Mouse (Mus musculus) hindbrain, embryonic 10.5 days (tissue): ENCODE results near the gene Nol4l. TPM values are rescaled to one million over a fixed set of nuclear protein-coding genes. Genes with fewer than 3 reads are reported as not detected.

Experiments used
- DNase-seq: peaks from one replicate; pipeline ENCODE4 v3.0.0-alpha.2; 2017; ENCODE audit warnings: low spot score
- H3K27ac ChIP-seq: fragments of 300-500 bp; sonication (generic); 2 replicates; pipeline ENCODE4 v1.5.1; 2016; ENCODE audit warnings: mild to moderate bottlenecking, moderate library complexity
- H3K27me3 ChIP-seq: fragments of 300-500 bp; sonication (generic); 2 replicates; pipeline ENCODE4 v1.6.1; 2016; ENCODE audit warnings: mild to moderate bottlenecking; ENCODE audit not compliant: poor library complexity, insufficient read depth, severe bottlenecking
- H3K36me3 ChIP-seq: fragments of 300-500 bp; sonication (generic); 2 replicates; pipeline ENCODE4 v1.6.1; 2016; ENCODE audit warnings: mild to moderate bottlenecking, moderate library complexity
- H3K4me1 ChIP-seq: fragments of 300-500 bp; sonication (generic); replicated peaks from 2 replicates; pipeline ENCODE4 v1.6.1; 2016; ENCODE audit warnings: mild to moderate bottlenecking
- H3K4me3 ChIP-seq: fragments of 300-500 bp; sonication (generic); 2 replicates; pipeline ENCODE4 v1.5.1; 2016; ENCODE audit warnings: mild to moderate bottlenecking, moderate library complexity
- H3K9me3 ChIP-seq: fragments of 300-500 bp; sonication (generic); 2 replicates; pipeline ENCODE4 v1.6.1; 2016; ENCODE audit warnings: mild to moderate bottlenecking, moderate library complexity
- WGBS: fragments of 180-500 bp; shearing (Covaris S2); methylation state at CpG from one replicate; pipeline ENCODE4 v1.1.7; 2016; 5-methylcytosine and 5-hydroxymethylcytosine counted together
- polyA plus RNA-seq: library from polyadenylated mRNA; unstranded; fragments of >200 nt; fragmentation: Nextera tagmentation; extraction: Ambion mirVana; gene quantifications from 2 replicates; pipeline ENCODE4 v1.2.1, GENCODE M21; 2016

Gene Nol4l
- polyA plus RNA-seq, 1 experiment from 2014 or later: 23.3 TPM

DNA sequence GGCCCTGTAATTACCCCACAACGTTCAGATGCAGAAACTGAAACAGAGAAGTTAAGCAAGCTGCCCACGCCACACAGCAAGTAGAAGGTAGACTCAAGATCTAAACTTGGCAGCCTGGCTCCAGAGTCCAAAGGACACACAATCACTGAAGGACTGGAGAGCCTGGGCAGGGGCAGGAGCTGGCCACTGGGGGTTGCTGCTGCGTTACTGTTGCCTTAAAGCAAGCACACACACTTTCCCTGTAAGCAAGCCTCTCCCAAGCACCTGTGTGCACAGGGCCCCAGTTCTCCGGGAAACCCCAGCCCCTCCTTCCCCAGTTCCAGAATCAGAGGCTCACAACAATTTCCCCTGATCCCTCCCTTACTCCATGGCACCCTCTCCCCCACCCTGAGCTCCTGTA is 12.8 kb downstream of the Nol4l start:
- DNase-seq: no peak
- WGBS: 53% methylated on average over 4 of the region's 4 CpGs
- H3K36me3 ChIP-seq: no peaks in the 10 kb centered on the region
- H3K4me3 ChIP-seq: no peak overlapping the region
- peaks cover 66% of the 10 kb centered on the region for H3K4me1 ChIP-seq
- H3K27me3 ChIP-seq: peaks cover 22% of the 10 kb centered on the region; the same call in 1 of the 2 replicates
- H3K27ac ChIP-seq: peak overlapping the region; percentile 56; the same call in 1 of the 2 replicates
- H3K9me3 ChIP-seq: no peaks in the 10 kb centered on the region

DNA sequence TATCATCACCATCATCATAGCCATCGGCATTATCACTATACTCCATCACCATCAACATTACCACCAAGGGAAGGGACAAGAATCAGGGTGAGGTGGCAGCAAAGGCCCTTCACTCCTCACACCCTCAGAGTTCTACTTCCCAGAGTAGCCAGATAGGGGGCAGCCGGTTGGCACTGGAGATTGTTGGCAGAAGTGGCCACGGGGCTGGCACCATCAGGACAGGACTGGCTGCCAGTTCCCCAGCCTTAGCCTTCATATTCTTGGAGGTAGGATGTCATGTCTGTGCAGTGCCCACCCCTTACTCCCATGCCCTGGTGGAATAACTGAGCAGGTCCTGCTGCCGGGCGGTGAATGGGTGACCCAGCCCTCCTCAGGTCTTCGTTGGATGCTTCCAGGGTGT is 14.2 kb downstream of the Nol4l start:
- no peak overlapping the region for H3K4me3 ChIP-seq
- H3K27me3 ChIP-seq: peaks cover 27% of the 10 kb centered on the region
- H3K27ac ChIP-seq: no peak overlapping the region
- H3K9me3 ChIP-seq: no peaks in the 10 kb centered on the region
- DNase-seq: no peak
- 89% methylated on average over 6 of the region's 6 CpGs for WGBS
- H3K36me3 ChIP-seq: no peaks in the 10 kb centered on the region
- H3K4me1 ChIP-seq: peaks cover 60% of the 10 kb centered on the region

DNA sequence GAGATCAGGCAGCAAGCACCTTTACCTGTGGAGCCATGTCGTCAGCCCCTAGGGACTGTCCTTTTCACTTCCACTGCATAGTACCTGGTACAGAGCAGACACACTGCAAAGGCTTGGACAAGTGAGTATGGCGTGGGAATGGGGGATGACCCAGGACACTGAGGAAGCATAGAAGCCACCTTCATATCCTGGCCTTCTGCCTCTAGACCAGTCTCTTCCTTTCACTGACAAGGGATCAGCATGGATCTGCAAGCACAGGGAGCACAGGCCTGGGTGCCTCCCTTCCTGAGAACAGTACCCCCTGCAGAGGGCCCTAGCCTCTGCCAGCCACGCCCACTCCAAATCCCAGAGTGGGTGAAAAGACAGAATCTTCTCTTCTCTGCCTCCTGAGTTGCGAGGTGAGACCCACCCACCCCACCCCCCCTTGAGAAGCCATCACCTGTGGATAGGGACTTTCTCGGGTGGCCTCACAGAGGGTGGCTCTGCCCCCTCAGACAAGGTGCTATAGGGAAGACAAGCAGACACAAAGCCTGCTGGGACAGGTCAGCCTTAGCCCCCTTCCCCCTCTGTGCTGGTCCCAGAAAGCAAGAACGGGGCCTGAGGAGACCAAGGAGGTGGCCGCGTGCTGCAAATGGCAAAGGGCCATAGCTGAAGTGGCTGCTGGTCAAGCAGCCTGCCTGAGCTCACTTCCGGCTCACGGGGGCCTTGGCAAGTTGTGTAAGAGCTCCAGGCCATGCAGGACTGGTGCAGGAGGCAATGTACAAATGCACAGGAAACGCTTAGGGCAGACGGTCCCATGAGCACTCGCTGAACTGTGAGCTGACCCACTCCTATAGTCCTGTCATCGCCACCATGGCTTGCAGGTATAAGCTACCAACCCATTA is 15.0 kb downstream of the Nol4l start:
- WGBS: 79% methylated on average over 14 of the region's 14 CpGs
- no peaks in the 10 kb centered on the region for H3K9me3 ChIP-seq
- no peak for DNase-seq
- no peaks in the 10 kb centered on the region for H3K36me3 ChIP-seq
- H3K4me1 ChIP-seq: peaks cover 60% of the 10 kb centered on the region
- no peak overlapping the region for H3K27ac ChIP-seq
- peaks cover 34% of the 10 kb centered on the region for H3K27me3 ChIP-seq
- H3K4me3 ChIP-seq: no peak overlapping the region

DNA sequence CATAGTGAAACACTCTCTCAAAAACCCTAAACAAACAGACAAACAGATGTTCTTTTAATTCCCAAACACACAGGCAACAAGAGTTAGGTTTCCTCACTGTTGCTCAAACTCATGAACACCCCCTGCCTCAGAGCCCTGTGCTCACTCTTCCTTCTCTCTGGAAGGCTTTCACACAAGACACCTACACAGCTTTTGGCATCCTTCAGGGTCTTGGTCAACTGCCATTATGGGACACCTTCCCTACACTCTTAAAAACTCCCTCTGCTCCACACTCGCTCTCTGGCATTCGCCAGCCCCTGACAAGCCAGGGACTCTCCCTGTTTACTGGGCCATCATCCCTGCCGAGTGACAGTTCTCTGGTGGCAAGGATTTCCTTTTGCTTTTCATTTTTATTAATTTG is 15.8 kb downstream of the Nol4l start:
- H3K27me3 ChIP-seq: peaks cover 38% of the 10 kb centered on the region
- no peaks in the 10 kb centered on the region for H3K36me3 ChIP-seq
- H3K4me1 ChIP-seq: peaks cover 62% of the 10 kb centered on the region
- H3K4me3 ChIP-seq: no peak overlapping the region
- no peaks in the 10 kb centered on the region for H3K9me3 ChIP-seq
- no peak for DNase-seq
- 88% methylated on average over 3 of the region's 3 CpGs for WGBS
- no peak overlapping the region for H3K27ac ChIP-seq

DNA sequence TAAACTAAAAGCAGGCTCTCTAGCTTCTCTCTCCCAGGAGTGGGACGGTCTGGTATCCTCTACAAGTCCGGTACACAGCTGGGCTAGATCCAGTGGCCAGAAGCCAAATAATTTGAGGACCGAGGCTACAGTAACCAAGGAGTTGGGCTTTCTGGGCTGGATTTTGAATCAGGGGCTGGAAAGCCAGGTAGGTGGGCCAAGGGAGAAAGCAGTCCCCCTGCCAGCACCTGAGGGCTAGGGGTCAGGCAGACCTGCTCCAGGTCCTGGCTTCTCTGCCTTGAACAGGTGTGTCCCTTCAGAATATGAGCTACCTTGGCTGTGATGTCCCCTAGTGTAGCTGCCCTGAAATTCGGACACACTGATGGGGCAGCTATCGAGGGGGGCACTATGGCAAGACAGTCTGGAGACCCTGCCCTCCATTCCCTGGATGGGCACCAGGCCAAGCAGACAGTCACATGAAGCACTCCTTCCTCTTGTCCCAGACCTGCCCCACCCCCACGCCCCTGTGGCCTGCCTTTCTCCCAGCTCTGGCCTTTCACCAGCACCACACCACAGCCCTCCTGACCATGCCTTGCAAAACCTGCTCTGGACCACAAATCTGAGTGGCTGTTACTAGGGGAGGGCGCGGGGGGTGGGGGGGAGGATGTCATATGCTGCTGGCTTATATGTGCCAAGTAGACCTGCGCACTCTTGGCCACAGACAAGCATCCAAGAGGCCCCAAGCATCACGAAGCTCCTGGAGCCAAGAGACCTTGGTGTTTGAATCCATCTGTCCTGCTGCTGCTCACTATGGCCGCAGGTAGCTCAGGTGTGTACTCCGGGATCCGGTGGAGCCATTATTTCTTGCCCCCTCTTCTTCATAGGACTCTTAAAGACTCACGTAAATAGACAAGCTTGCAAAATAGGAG is 17.1 kb downstream of the Nol4l start:
- Histone ChIP-seq H3K4me1 (peaks cover 68% of the 10 kb centered on the region), H3K9me3 (no peaks in the 10 kb centered on the region), H3K27me3 (peaks cover 43% of the 10 kb centered on the region), H3K4me3 (no peak overlapping the region), H3K36me3 (no peaks in the 10 kb centered on the region), H3K27ac (peak overlapping the region; percentile 26; the same call in 1 of the 2 replicates)
- DNase-seq: no peak
- WGBS: 83% methylated on average over 14 of the region's 14 CpGs

DNA sequence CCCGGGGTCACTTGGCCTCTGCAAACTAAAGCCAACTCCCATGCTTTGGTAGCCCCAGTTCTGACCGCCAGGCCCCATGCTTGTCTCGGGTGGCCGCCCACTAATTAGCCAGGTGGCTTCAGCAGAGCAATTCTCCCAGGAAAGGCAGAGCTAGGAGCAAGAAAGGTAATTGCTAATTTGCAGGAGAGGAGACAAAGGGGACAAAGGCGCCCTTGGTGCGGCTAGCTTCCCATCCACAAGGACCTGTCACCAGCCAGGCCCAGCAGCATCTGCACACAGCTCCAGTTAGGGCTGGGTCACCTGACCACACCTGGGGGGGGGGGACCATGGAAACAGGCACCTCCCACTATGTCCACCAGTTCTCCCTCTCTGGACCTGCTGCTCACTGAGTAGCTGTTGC is 18.2 kb downstream of the Nol4l start:
- no peak overlapping the region for H3K4me3 ChIP-seq
- DNase-seq: no peak
- H3K27ac ChIP-seq: peak overlapping the region; percentile 26; the same call in 1 of the 2 replicates
- no peaks in the 10 kb centered on the region for H3K36me3 ChIP-seq
- H3K27me3 ChIP-seq: peaks cover 43% of the 10 kb centered on the region
- no peaks in the 10 kb centered on the region for H3K9me3 ChIP-seq
- peaks cover 59% of the 10 kb centered on the region for H3K4me1 ChIP-seq
- WGBS: 52% methylated on average over 6 of the region's 6 CpGs

DNA sequence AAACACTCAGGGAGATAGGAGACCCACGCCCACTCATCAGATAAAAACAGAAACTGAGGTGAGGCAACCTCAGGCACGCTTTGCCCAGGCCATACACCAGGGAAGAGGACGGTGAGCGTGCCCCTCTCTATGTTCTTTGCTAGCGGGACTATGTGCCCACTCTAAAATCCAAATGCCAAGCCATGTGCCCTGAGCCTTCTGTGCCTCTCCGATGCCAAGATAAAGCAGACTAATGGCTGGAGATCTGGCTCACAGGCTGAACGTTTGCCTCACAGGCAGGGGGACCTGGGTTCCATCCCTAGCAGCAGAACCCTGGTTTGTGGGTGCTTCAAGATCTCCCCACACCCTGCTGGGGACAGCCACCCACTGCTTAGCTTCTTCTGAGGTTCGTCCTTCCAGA is 19.6 kb downstream of the Nol4l start:
- no peak for DNase-seq
- WGBS: 85% methylated on average over 8 of the region's 8 CpGs
- Histone ChIP-seq H3K27ac (peak overlapping the region; percentile 84), H3K9me3 (no peaks in the 10 kb centered on the region), H3K36me3 (no peaks in the 10 kb centered on the region), H3K4me1 (peaks cover 56% of the 10 kb centered on the region), H3K4me3 (no peak overlapping the region), H3K27me3 (peaks cover 38% of the 10 kb centered on the region)

DNA sequence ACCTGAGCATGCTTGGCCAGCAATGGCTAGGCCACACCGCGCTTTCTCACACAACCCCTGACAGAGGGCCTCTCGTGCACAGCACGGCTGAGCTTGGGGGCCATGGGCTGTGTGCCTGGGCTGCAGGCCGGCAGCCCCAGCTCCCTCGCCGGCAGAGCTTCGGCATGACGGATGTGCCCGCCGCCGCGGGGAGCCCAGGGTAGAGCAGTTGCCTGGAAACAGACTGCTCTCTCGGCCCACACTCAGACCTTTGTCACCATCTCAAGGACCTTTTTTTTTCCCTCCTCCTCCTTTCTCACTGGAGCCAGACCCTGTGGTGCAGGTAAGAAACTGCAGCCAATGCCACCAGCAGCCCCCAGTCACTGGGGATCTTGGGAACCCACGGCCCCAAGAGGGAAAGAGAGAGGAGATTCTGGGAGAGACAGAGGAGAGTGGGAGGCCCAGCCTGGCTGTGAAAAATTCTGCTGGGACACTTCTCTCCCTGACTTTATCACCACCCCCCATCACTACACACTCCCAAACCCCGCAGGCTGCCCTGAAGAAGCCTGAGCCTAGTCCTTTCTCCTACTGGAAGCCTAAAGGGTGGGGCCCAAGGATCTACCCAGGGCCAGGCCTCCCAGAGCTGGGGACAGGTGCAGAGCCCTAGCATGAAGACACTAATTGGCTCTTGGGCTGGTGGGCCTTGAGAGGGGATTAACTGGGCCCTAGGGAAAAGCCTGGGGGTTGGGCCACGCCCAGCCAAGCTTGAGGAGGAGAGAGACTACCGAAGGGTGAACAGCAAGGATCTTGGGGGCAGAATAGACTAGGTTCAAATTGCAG is 20.4 kb downstream of the Nol4l start:
- peak; percentile 64 for DNase-seq
- peaks cover 56% of the 10 kb centered on the region for H3K4me1 ChIP-seq
- H3K4me3 ChIP-seq: peak overlapping the region; percentile 12
- peaks cover 38% of the 10 kb centered on the region for H3K27me3 ChIP-seq
- WGBS: 9% methylated on average over 18 of the region's 18 CpGs
- H3K27ac ChIP-seq: peak overlapping the region; percentile 84
- H3K36me3 ChIP-seq: no peaks in the 10 kb centered on the region
- no peaks in the 10 kb centered on the region for H3K9me3 ChIP-seq

DNA sequence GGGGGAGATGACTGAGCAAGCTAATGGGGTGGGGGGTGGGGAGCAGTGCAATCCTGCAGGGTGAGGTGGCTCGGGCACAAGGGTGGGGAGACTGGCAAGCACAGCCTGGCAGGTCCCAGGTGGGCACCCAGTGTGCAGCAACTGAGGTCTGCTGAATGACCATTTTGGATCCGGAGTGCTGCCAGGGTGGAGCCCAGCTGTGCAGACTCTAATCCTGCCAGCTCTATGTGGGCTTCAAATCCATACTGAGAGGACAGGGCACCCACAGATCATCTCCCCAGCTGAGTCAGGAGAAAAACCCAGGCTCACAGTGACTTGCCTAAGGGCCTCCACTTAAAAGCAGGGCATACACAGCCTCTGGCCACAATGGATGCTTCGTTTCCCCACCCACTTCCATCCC is 21.4 kb downstream of the Nol4l start:
- peak overlapping the region; percentile 71 for H3K27ac ChIP-seq
- WGBS: 67% methylated on average over 3 of the region's 3 CpGs
- no peak overlapping the region for H3K4me3 ChIP-seq
- H3K36me3 ChIP-seq: no peaks in the 10 kb centered on the region
- H3K4me1 ChIP-seq: peaks cover 56% of the 10 kb centered on the region
- no peaks in the 10 kb centered on the region for H3K9me3 ChIP-seq
- no peak for DNase-seq
- H3K27me3 ChIP-seq: peaks cover 38% of the 10 kb centered on the region

DNA sequence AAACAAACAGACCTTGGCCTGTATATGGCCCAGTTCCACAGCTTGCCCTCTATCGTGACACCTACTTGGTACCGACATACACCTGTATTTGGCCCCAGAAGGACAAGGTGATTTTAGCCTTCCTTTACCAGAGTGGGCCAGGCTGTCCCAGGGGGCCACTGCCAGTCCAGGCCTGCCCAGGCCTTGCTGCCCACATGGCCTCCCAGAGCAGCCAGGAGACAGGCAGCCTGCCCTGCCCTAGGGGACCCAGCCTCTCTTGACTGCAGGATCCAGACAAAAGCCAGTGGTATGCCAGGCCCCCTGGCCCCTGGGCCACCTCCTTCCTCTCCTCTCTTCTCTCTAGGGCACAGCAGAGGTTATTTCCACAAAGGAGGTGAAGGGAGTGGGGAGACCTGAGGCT is 21.8 kb downstream of the Nol4l start:
- 92% methylated on average over 2 of the region's 2 CpGs for WGBS
- peak overlapping the region; percentile 71 for H3K27ac ChIP-seq

DNA sequence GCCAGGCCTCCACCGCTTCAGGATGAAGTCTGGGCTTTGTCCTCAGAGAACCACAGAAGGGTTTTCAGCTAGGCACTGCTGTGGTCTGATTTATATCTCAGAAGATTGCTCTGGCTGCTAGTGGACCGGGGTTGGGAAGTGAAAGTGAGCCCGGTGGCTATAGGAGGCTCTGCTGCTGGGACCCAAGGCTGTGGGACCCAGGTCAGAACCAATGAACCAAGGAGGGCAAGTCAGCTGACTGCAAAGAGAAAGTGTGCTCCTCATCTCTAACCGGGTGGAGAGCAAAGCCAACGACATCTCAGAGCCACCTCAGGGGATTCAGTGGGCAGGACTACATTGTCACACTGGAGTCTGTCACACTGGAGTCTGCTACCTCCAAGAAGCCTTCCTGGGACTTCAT is 23.4 kb downstream of the Nol4l start:
- whole genome bisulfite sequencing: 84% methylated on average over 5 of the region's 5 CpGs
- no peaks in the 10 kb centered on the region for H3K9me3 ChIP-seq
- peaks cover 42% of the 10 kb centered on the region for H3K4me1 ChIP-seq
- H3K4me3 ChIP-seq: no peak overlapping the region
- no peak overlapping the region for H3K27ac ChIP-seq
- no peaks in the 10 kb centered on the region for H3K36me3 ChIP-seq
- peaks cover 22% of the 10 kb centered on the region for H3K27me3 ChIP-seq
- DNase-seq: no peak

More for the DNA sequence above, 21.8 kb downstream of the Nol4l start:
- H3K36me3 ChIP-seq: no peaks in the 10 kb centered on the region
- no peak overlapping the region for H3K4me3 ChIP-seq
- peaks cover 55% of the 10 kb centered on the region for H3K4me1 ChIP-seq
- no peaks in the 10 kb centered on the region for H3K9me3 ChIP-seq
- peaks cover 37% of the 10 kb centered on the region for H3K27me3 ChIP-seq
- DNase-seq: no peak

DNA sequence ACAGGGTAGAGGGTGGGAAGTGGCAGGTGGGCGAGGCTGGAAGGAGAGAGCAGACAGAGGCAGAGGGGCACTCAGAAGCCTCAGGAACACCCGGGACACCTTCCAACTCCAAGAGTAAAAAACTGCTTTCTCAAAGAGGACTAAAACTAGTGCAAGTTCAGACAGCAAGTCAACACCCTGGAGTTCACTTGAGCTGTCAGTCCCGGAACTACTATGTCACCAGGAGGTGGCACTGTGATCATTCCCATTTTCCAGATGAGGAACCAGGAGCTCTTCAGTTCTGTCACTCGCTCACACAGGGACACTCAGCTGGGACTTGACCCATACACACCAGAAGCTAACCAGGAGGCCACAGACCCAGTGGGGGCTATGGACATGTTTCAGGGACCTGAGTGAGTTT is 30.6 kb downstream of the Nol4l start:
- Histone ChIP-seq H3K36me3 (no peaks in the 10 kb centered on the region), H3K9me3 (no peaks in the 10 kb centered on the region), H3K4me3 (no peak overlapping the region), H3K27me3 (peaks cover 47% of the 10 kb centered on the region), H3K4me1 (peaks cover 57% of the 10 kb centered on the region), H3K27ac (no peak overlapping the region)
- no peak for DNase-seq
- WGBS: 62% methylated on average over 4 of the region's 4 CpGs
